Mouse (Mus musculus): ENCODE measurements around the gene Asic3.

Asic3 gene

GRCm38 (mm10) chr5:24413042-24413693 is at the start of gene Asic3:
Gene Asic3 (plus strand): TSS chr5:24413392.
- no peak for DNase-seq (ENCODE audit: low spot score)

- no peak for DNase-seq (ENCODE audit: low spot score)
Observed at GRCm38 (mm10) chr5:24363467-24363866, 49.7 kb upstream of the Asic3 start.

DNA sequence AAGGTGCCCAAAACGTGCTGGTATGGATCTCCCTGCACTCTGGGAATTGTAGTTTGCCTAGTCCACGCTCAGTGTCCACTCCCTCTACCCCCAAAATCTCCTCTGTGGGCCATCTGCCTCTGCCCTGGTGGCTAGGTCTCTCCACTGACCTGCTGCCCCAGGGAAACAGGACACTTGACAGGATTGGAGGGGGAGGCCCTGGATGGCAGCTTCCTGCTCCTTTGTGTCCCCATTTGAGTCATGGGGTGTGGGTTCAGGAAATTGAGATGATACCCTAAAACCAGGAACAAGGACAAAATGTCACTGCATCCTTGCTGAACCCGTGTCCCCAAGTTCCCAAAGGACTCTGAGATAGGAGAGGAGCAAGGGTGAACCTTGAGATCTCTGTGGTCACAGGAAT is 49.1 kb upstream of the Asic3 start:
- DNase-seq (ENCODE audit: low spot score) = no peak

GRCm38 (mm10) chr5:24364508-24364907 is 48.7 kb upstream of the Asic3 start, which contains the start of gene Nos3:
Gene Nos3 (plus strand): TSS chr5:24364810.
- no peak for DNase-seq (ENCODE audit: low spot score)

DNA sequence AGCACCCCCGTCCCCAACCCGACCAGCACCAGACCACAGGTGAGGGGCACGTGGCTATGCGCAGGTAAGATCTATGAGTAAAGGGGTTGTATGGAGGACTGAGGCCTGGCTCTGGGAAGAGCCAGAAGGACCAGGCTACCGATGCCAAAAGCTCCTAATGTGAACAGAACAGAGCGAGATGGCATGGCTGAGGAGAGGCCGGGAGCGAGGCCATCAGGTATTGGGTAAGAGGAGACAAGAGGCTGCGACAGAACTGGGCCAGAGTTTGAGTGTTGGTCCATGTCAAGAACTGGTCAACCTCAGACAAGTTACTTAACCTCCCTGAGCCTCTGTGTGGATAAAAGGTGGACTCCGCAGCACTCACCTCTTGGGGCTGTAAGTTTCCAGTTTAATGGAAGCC is 48.2 kb upstream of the Asic3 start:
- DNase-seq (ENCODE audit: low spot score) = no peak

DNA sequence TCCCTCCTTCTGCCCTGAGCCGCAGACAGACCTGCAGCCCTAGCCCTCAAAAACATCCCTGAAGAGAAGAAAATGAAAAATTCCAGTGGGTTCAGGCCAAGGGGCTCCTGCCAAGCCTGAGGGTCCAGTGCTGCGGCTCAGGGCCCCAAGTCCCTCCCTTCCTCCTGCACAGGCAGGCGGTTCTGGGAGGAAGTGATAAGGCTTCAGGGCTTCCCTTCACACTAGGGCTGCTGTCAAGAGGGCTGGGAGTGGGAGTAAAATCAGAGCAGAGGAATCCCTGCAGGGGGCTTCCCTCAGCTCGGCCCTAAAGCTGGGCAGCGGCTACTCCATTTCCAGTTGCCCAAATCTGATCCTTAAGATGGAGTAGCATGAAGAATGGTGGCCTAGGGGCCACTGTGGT is 47.7 kb upstream of the Asic3 start:
- no peak for DNase-seq (ENCODE audit: low spot score)

GRCm38 (mm10) chr5:24366426-24366825 is 46.8 kb upstream of the Asic3 start:
- DNase-seq (ENCODE audit: low spot score) = no peak

DNA sequence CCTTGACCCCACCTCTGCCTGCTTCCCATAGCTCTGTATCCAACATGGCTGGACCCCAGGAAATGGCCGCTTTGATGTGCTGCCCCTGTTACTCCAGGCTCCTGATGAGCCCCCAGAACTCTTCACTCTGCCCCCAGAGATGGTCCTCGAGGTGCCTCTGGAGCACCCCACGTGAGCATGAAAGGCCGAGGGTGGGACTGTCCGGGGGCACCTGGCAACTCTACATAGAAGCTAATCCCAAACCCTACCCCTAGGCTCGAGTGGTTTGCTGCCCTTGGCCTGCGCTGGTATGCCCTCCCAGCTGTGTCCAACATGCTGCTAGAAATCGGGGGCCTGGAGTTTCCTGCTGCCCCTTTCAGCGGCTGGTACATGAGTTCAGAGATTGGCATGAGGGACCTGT is 43.4 kb upstream of the Asic3 start:
- no peak for DNase-seq (ENCODE audit: low spot score)

- DNase-seq (ENCODE audit: low spot score) = no peak
Observed at GRCm38 (mm10) chr5:24373807-24374206, 39.4 kb upstream of the Asic3 start.

GRCm38 (mm10) chr5:24374216-24374615 is 39.0 kb upstream of the Asic3 start:
- no peak for DNase-seq (ENCODE audit: low spot score)

- DNase-seq (ENCODE audit: low spot score) = no peak
Observed at GRCm38 (mm10) chr5:24374666-24375328, 38.4 kb upstream of the Asic3 start.

- DNase-seq (ENCODE audit: low spot score) = no peak
Observed at GRCm38 (mm10) chr5:24378700-24379099, 34.5 kb upstream of the Asic3 start.

- DNase-seq (ENCODE audit: low spot score) = no peak
Observed at GRCm38 (mm10) chr5:24379501-24379900, 33.7 kb upstream of the Asic3 start.

- DNase-seq (ENCODE audit: low spot score) = no peak
Observed at GRCm38 (mm10) chr5:24380499-24380898, 32.7 kb upstream of the Asic3 start.

- no peak for DNase-seq (ENCODE audit: low spot score)
Observed at GRCm38 (mm10) chr5:24381486-24381885, 31.7 kb upstream of the Asic3 start.

DNA sequence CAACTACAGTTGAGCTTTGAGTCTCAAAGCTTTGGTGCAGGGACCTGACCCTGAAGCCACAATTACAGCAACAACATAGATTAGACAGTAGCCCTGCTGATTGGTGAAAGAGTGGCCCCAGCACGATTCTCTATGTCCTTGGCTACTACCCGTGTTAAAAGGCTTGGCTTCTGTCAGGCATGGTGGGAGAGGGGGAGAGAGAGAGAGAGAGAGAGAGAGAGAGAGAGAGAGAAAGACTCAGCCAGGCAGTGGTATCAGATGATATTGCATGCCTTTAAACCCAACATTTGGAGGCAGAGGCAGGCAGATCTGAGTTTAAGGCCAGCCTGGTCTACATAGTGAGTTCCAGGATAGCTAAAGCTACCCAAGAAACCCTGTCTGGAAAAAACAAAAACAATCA is 31.2 kb upstream of the Asic3 start:
- no peak for DNase-seq (ENCODE audit: low spot score)

GRCm38 (mm10) chr5:24383026-24383859 is 29.9 kb upstream of the Asic3 start:
- peak; percentile 67 for DNase-seq (ENCODE audit: low spot score)

GRCm38 (mm10) chr5:24384407-24384806 is 28.8 kb upstream of the Asic3 start:
- no peak for DNase-seq (ENCODE audit: low spot score)

GRCm38 (mm10) chr5:24385374-24385773 is 27.8 kb upstream of the Asic3 start:
- DNase-seq (ENCODE audit: low spot score) = no peak

DNA sequence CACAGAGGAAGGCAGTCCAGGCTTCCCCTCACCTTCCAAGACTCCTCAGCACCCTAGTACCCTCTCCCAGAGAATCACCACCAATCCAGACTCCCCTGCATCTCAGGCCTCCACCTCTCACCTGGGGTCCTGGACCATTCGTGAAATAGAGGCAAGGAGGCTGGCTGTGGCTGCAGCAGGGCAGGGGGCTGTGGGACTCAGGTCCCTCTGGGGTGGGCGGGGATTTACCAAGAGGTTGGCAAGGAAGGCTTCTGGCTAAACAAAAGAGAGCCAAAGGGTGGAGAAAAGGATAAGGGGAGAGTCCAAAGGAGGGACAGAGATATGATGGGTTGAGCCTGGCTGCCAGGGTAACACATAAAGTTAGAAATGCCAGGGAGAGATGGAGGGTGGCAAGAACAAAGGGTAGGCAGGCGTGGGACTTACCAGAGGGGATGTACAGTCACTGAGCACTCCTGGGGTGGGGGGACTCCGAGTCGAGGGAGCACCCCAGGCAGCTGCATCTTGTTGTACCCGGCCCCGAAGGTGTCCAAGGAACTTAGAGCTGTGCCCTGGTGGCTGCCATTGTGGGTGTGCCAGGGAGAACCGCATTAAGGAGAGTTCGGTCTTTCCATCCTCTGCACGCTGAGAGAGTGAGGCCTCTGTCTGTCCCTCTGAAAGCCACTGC is 27.2 kb upstream of the Asic3 start:
- no peak for DNase-seq (ENCODE audit: low spot score)

DNA sequence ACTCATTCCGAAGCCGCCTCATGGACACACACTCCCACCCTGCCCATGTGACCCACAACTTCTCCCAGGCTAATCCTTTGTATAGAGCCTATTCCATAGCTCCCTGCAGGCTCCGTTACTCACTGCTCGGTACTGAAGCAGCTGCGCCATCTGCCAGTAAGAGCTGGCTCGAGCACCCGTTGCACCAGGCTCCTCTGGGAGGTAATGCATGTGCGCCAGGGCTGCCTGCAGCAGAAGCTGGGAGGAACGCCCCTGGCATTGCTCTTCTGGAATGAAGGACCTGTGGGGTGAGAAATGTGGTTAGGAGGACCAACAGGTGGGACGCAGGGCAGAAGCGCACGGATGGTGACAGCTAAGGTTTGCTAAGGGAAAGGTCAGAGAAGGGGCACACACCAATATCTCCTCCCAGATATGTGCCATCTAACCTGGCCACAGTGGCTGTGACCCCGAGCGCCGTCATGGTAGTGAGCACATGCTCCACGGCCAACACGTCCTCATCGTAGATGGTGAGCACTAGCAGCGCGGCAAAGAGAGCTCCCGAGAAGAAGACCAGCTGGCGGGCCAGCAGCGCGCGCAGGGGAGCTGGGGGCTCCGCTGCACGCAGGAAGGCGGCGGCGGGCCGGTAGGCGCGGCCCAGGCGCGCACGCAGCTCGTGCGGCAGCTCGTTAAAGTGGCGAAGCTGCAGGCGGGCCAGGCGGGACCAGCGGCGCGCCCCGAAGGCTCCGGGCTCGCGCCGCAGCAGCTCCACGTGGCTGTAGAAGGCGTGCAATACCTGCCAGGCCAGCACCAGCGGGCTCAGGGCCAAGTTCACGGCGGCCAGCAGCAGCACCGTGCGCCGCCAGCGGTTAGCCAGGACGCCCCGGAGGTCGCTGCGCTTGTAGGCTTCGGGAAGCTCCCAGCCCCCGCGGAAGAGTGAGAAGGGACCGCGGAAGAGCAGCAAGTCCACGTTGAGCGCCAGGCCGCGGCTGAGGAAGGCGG is 25.6 kb upstream of the Asic3 start:
- DNase-seq (ENCODE audit: low spot score) = peak; percentile 27

All from ovary, postnatal 10 days (tissue).